ENCODE assay signal across 8 mouse cellular contexts in the genomic region with DNA sequence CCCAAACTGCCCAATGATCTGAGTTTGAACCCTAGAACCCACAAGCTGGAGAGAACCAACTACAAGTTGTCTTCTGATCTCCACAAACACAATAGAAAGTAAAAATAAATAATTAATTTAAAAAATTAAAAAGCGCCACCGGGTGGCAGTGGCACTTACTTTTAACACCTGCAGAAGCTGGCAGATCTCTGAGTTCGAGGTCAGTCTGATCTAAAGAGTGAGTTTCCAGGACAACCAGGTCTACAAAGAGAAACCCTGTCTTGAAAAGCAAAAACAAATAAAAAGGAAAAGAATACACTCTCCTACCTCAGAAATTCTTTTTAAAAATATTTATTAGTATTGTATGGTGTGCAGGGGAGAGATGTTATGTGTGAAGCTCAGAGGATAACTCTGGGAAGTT. TPM values are rescaled to one million over a fixed set of nuclear protein-coding genes. Genes with fewer than 3 reads are reported as not detected.
DNase-seq lines count a peak whose midpoint lies in the region; ATAC-seq and TF ChIP-seq lines count a peak whose summit lies in the region.

No protein-coding gene starts in this region.

- no peak for TF ChIP-seq POLR2A in limb, embryonic 14.5 days (IDR thresholded peaks at IDR 0.05; ENCODE audit: borderline replicate concordance, extremely low read depth, insufficient read depth, insufficient read length)

- H3K4me1 ChIP-seq in embryonic facial prominence, embryonic 15.5 days = peaks cover 50% of the 10 kb centered on the region
- H3K4me1 ChIP-seq in limb, embryonic 14.5 days (ENCODE audit: control insufficient read depth, insufficient read depth, low read length) = peaks cover 33% of the 10 kb centered on the region

- H3K9ac ChIP-seq in embryonic facial prominence, embryonic 15.5 days = peak overlapping the region; percentile 54; the same call in 1 of the 2 replicates
- H3K9ac ChIP-seq in limb, embryonic 14.5 days (ENCODE audit: low read depth, low read length, severe bottlenecking) = peak overlapping the region; percentile 47

- no peaks in the 10 kb centered on the region for H3K36me3 ChIP-seq in embryonic facial prominence, embryonic 15.5 days
- H3K36me3 ChIP-seq in limb, embryonic 14.5 days (ENCODE audit: control insufficient read depth, insufficient read depth, low read length) = no peaks in the 10 kb centered on the region

- H3K4me2 ChIP-seq in embryonic facial prominence, embryonic 15.5 days (replicated peaks) = peak overlapping the region; percentile 95
- peak overlapping the region; percentile 97 for H3K4me2 ChIP-seq in limb, embryonic 14.5 days (replicated peaks; ENCODE audit: low read depth, low read length, severe bottlenecking)

- peak overlapping the region; percentile 95 for H3K4me3 ChIP-seq in gastrocnemius, adult 2 months
- peak overlapping the region; percentile 62 for H3K4me3 ChIP-seq in embryonic facial prominence, embryonic 15.5 days (replicated peaks)
- H3K4me3 ChIP-seq in limb, embryonic 14.5 days (replicated peaks; ENCODE audit: low read length) = peak overlapping the region; percentile 57

- peak; percentile 28 for TF ChIP-seq CTCF in gastrocnemius, adult 2 months (IDR thresholded peaks at IDR 0.05)

- ATAC-seq in embryonic facial prominence, embryonic 15.5 days (ENCODE audit: insufficient number of reproducible peaks, low FRiP score, low TSS enrichment, low read depth) = no peak
- ATAC-seq in limb, embryonic 14.5 days (ENCODE audit: low FRiP score, low read depth) = no peak
- no peak for ATAC-seq in frontal cortex, adult (ENCODE audit: low TSS enrichment)

- H3K9me3 ChIP-seq in embryonic facial prominence, embryonic 15.5 days (replicated peaks) = no peaks in the 10 kb centered on the region
- no peaks in the 10 kb centered on the region for H3K9me3 ChIP-seq in limb, embryonic 14.5 days (ENCODE audit: control insufficient read depth, low read length)

- peak overlapping the region; percentile 100 for H3K27ac ChIP-seq in gastrocnemius, adult 2 months
- peak overlapping the region; percentile 100 for H3K27ac ChIP-seq in embryonic facial prominence, embryonic 15.5 days (replicated peaks)
- H3K27ac ChIP-seq in limb, embryonic 14.5 days (replicated peaks; ENCODE audit: low read depth, low read length) = peak overlapping the region; percentile 97

- intact Hi-C loops in gastrocnemius, adult 2 months (cut with DNase I) = no loop called here

- H3K27me3 ChIP-seq in embryonic facial prominence, embryonic 15.5 days = no peaks in the 10 kb centered on the region
- no peaks in the 10 kb centered on the region for H3K27me3 ChIP-seq in limb, embryonic 14.5 days (ENCODE audit: control insufficient read depth, insufficient read depth, low read length)

- DNase-seq in gastrocnemius, adult 2 months = peak; percentile 25
- DNase-seq in gastrocnemius, postnatal 4 days (ENCODE audit: low spot score in 2 of 2) = no peak
- DNase-seq in B cell, adult 2 months = peak; percentile 65 to 70
- no peak for DNase-seq in limb, embryonic 14.5 days (ENCODE audit: low spot score)
- DNase-seq in retina, embryonic 14.5 days (ENCODE audit: low spot score) = peak; percentile 34
- DNase-seq in layer of hippocampus, adult 8-10 months (ENCODE audit: low spot score in 2 of 2) = no peak

- 11% methylated on average over 3 of the region's 3 CpGs for WGBS in embryonic facial prominence, embryonic 15.5 days
- 11% methylated on average over 3 of the region's 3 CpGs for WGBS in limb, embryonic 14.5 days

RNA-seq across cellular contexts. Expression of gene Mef2d, which starts 4.4 kb away (rescaled TPM):
- total RNA-seq in gastrocnemius, adult 2 months (2021) = 100 to 1,000 TPM; 173 to 184 TPM
- 100 to 1,000 TPM; 160 to 174 TPM for total RNA-seq in gastrocnemius, postnatal 4 days (2021)
- polyA plus RNA-seq in embryonic facial prominence, embryonic 15.5 days (2015; fragmentation: Nextera tagmentation; extraction: Ambion mirVana) = 31.0 and 31.1 TPM in 2 replicates
- polyA plus RNA-seq in limb, embryonic 14.5 days (2012; rRNA removed) = 58.7 and 79.0 TPM in 2 replicates
- 27.4 and 29.6 TPM in 2 replicates for polyA plus RNA-seq in limb, embryonic 14.5 days (2014; fragmentation: Nextera tagmentation; extraction: Ambion mirVana)
- 100 to 1,000 TPM; 189 to 206 (median 196) TPM for total RNA-seq in layer of hippocampus, adult 8-10 months (2022)

RNA-seq across cellular contexts. Expression of gene Iqgap3, which starts 56.0 kb away (rescaled TPM):
- under 1 TPM; 0.15 to 0.20 TPM for total RNA-seq in gastrocnemius, adult 2 months (2021)
- 10 to 100 TPM; 14.8 to 16.8 TPM for total RNA-seq in gastrocnemius, postnatal 4 days (2021)
- polyA plus RNA-seq in embryonic facial prominence, embryonic 15.5 days (2015; fragmentation: Nextera tagmentation; extraction: Ambion mirVana) = 15.9 and 16.8 TPM in 2 replicates
- polyA plus RNA-seq in limb, embryonic 14.5 days (2012; rRNA removed) = 38.8 and 50.5 TPM in 2 replicates
- polyA plus RNA-seq in limb, embryonic 14.5 days (2014; fragmentation: Nextera tagmentation; extraction: Ambion mirVana) = 20.0 and 21.0 TPM in 2 replicates
- 1 to 10 TPM in 1 of 4 experiments, under 1 TPM in 3; 0.12 to 1.2 (median 0.56) TPM for total RNA-seq in layer of hippocampus, adult 8-10 months (2022)

RNA-seq across cellular contexts. Expression of gene Ttc24, which starts 59.7 kb away (rescaled TPM):
- not detected for total RNA-seq in gastrocnemius, adult 2 months (2021)
- total RNA-seq in gastrocnemius, postnatal 4 days (2021) = not detected
- 0.35 and 0.52 TPM in 2 replicates for polyA plus RNA-seq in embryonic facial prominence, embryonic 15.5 days (2015; fragmentation: Nextera tagmentation; extraction: Ambion mirVana)
- polyA plus RNA-seq in limb, embryonic 14.5 days (2012; rRNA removed) = 0.03 TPM in 1 of 2 replicates, not detected in the other
- not detected in 2 replicates for polyA plus RNA-seq in limb, embryonic 14.5 days (2014; fragmentation: Nextera tagmentation; extraction: Ambion mirVana)
- total RNA-seq in layer of hippocampus, adult 8-10 months (2022) = not detected

Comparison
In these comparisons a context has a peak if more than half of its experiments do, and no peak if none do; other contexts are left out.
1. DNase-seq: peak in gastrocnemius, adult 2 months (single experiment), B cell, adult 2 months (2 of 2) and retina, embryonic 14.5 days (single experiment); none in gastrocnemius, postnatal 4 days (0 of 2), limb, embryonic 14.5 days (single experiment) and layer of hippocampus, adult 8-10 months (0 of 2).
2. RNA of gene Iqgap3, which starts 56.0 kb away (total RNA-seq): 14.8 to 16.8 TPM in gastrocnemius, postnatal 4 days; 0.12 to 1.2 TPM in layer of hippocampus, adult 8-10 months and 0.15 to 0.20 TPM in gastrocnemius, adult 2 months; every median in the first group is over 4 times any median in the second.
3. Peak in every context shown above with its lines, with median percentiles within 50 percentile points of each other: H3K27ac ChIP-seq and H3K4me3 ChIP-seq.